Comparison of ENCODE assay signal across 8 mouse cellular contexts in genomic region chr10:85161745-85162351, GRCm38 (mm10). TPM values are rescaled to one million over a fixed set of nuclear protein-coding genes. Genes with fewer than 3 reads are reported as not detected.
DNase-seq lines count a peak whose midpoint lies in the region; ATAC-seq lines count a peak whose summit lies in the region.

No protein-coding gene starts in this region.

- DNase-seq in cerebellum, adult 9-11 months, result peak; percentile 54
- no peak for DNase-seq in cerebellum, adult 11-12 months
- DNase-seq in kidney, adult 9 months, result peak; percentile 32
- DNase-seq in kidney, postnatal 25 days, result no peak
- DNase-seq in 3134 (ENCODE audit: extremely low read depth, insufficient read length, low spot score), result peak; percentile 42
- DNase-seq in induced T-regulatory cell, adult 2 months (ENCODE audit: low read depth), result peak; percentile 74
- DNase-seq in urinary bladder, postnatal 36 days (ENCODE audit: low spot score in 2 of 2), result no peak

- no peak for ATAC-seq in megakaryocyte-erythroid progenitor cell, adult 5-6 weeks (replicated peaks; ENCODE audit: low FRiP score, low TSS enrichment, poor library complexity, severe bottlenecking)

RNA-seq across cellular contexts. Expression of gene Cry1, which starts 23.0 kb away (rescaled TPM):
- total RNA-seq in megakaryocyte-erythroid progenitor cell, adult 5-6 weeks (2014; fragmentation: Nextera tagmentation), result 5.5 and 8.6 TPM in 2 replicates
- 7.3 and 9.6 TPM in 2 replicates for total RNA-seq in megakaryocyte-erythroid progenitor cell, adult 5-6 weeks (2017)

RNA-seq across cellular contexts. Expression of gene Mterf2, which starts 34.0 kb away (rescaled TPM):
- total RNA-seq in megakaryocyte-erythroid progenitor cell, adult 5-6 weeks (2014; fragmentation: Nextera tagmentation), result 5.1 and 5.7 TPM in 2 replicates
- 11.2 and 26.8 TPM in 2 replicates for total RNA-seq in megakaryocyte-erythroid progenitor cell, adult 5-6 weeks (2017)

RNA-seq across cellular contexts. Expression of gene Tmem263, which starts 59.4 kb away (rescaled TPM):
- 12.8 and 15.7 TPM in 2 replicates for total RNA-seq in megakaryocyte-erythroid progenitor cell, adult 5-6 weeks (2014; fragmentation: Nextera tagmentation)
- 17.8 and 18.7 TPM in 2 replicates for total RNA-seq in megakaryocyte-erythroid progenitor cell, adult 5-6 weeks (2017)

RNA-seq across cellular contexts. Expression of gene Fhl4, which starts 59.6 kb away (rescaled TPM):
- 1.5 TPM in 1 of 2 replicates, not detected in the other for total RNA-seq in megakaryocyte-erythroid progenitor cell, adult 5-6 weeks (2014; fragmentation: Nextera tagmentation)
- 1.0 and 3.0 TPM in 2 replicates for total RNA-seq in megakaryocyte-erythroid progenitor cell, adult 5-6 weeks (2017)

Comparison
In these comparisons a context has a peak if more than half of its experiments do, and no peak if none do; other contexts are left out.
1. DNase-seq: peak in cerebellum, adult 9-11 months (single experiment), kidney, adult 9 months (single experiment), 3134 (single experiment) and induced T-regulatory cell, adult 2 months (single experiment); none in cerebellum, adult 11-12 months (single experiment), kidney, postnatal 25 days (0 of 2) and urinary bladder, postnatal 36 days (0 of 2).